Mouse (Mus musculus) bone marrow, adult 2 months (tissue): ENCODE data around the gene Ptma.

Experiments
- CTCF ChIP-seq: fragments of 200-500 bp; IDR thresholded peaks from 2 replicates; pipeline ENCODE4 v1.5.1; 2011; ENCODE audit warnings: low read length, control low read depth; ENCODE audit not compliant: control insufficient read depth, insufficient read depth
- POLR2A ChIP-seq: fragments of 200-500 bp; IDR thresholded peaks from 2 replicates; pipeline ENCODE4 v1.6.1; 2011; ENCODE audit warnings: low read depth, mild to moderate bottlenecking, control low read depth, low read length, borderline replicate concordance; ENCODE audit not compliant: control insufficient read depth

GRCm38 (mm10) chr1:86510676-86511441, 15.7 kb upstream of the Ptma start:
- TF ChIP-seq POLR2A = no peak
- TF ChIP-seq CTCF = no peak
